Mouse (Mus musculus) embryonic facial prominence, embryonic 14.5 days (tissue): ENCODE data around the gene Fam234a. TPM values are rescaled to one million over a fixed set of nuclear protein-coding genes. Genes with fewer than 3 reads are reported as not detected.

Experiments
- ATAC-seq: fragments of 200-750 bp; cut with Nextera tagmentation; 2 replicates; pipeline ENCODE4 v1.8.0; 2017; ENCODE audit warnings: low read depth, moderate number of reproducible peaks, moderate TSS enrichment
- DNase-seq: peaks from one replicate; pipeline ENCODE4 v3.0.0-alpha.2; 2015; ENCODE audit warnings: low spot score
- H3K27ac ChIP-seq: fragments of 300-500 bp; sonication (generic); replicated peaks from 2 replicates; pipeline ENCODE4 v1.5.1; 2014; ENCODE audit warnings: low read depth, mild to moderate bottlenecking, low read length, moderate library complexity
- H3K27me3 ChIP-seq: fragments of 300-500 bp; sonication (generic); replicated peaks from 2 replicates; pipeline ENCODE4 v1.6.1; 2014; ENCODE audit warnings: low read length; ENCODE audit not compliant: control insufficient read depth, insufficient read depth
- H3K36me3 ChIP-seq: fragments of 300-500 bp; sonication (generic); 2 replicates; pipeline ENCODE4 v1.6.1; 2014; ENCODE audit warnings: low read length, mixed read lengths; ENCODE audit not compliant: control insufficient read depth, insufficient read depth
- H3K4me1 ChIP-seq: fragments of 300-500 bp; sonication (generic); 2 replicates; pipeline ENCODE4 v1.6.1; 2014; ENCODE audit warnings: antibody characterized with exemption, low read length; ENCODE audit not compliant: control insufficient read depth, insufficient read depth
- H3K4me2 ChIP-seq: fragments of 300-500 bp; sonication (generic); 2 replicates; pipeline ENCODE4 v1.6.1; 2014; ENCODE audit warnings: low read depth, mild to moderate bottlenecking, low read length, moderate library complexity, mixed read lengths
- H3K4me3 ChIP-seq: fragments of 300-500 bp; sonication (generic); 2 replicates; pipeline ENCODE4 v1.5.1; 2014; ENCODE audit warnings: low read depth, mild to moderate bottlenecking, low read length
- H3K9ac ChIP-seq: fragments of 300-500 bp; sonication (generic); 2 replicates; pipeline ENCODE4 v1.6.1; 2014; ENCODE audit warnings: low read depth, mild to moderate bottlenecking, low read length, moderate library complexity, mixed read lengths
- H3K9me3 ChIP-seq: fragments of 300-500 bp; sonication (generic); 2 replicates; pipeline ENCODE4 v1.6.1; 2016; ENCODE audit warnings: low read length; ENCODE audit not compliant: control insufficient read depth
- WGBS: fragments of 180-500 bp; shearing (Covaris S2); extraction: QIAGEN DNeasy Blood & Tissue Kit; methylation state at CpG from one replicate; pipeline ENCODE4 v1.1.7; 2014; 5-methylcytosine and 5-hydroxymethylcytosine counted together
- polyA plus RNA-seq: library from polyadenylated mRNA; unstranded; fragments of >200 nt; fragmentation: Nextera tagmentation; extraction: Ambion mirVana; gene quantifications from 2 replicates; pipeline ENCODE4 v1.2.1, GENCODE M21; 2014

The Fam234a gene
- polyA plus RNA-seq, 1 experiment from 2014 or later, result 39.4 TPM

DNA sequence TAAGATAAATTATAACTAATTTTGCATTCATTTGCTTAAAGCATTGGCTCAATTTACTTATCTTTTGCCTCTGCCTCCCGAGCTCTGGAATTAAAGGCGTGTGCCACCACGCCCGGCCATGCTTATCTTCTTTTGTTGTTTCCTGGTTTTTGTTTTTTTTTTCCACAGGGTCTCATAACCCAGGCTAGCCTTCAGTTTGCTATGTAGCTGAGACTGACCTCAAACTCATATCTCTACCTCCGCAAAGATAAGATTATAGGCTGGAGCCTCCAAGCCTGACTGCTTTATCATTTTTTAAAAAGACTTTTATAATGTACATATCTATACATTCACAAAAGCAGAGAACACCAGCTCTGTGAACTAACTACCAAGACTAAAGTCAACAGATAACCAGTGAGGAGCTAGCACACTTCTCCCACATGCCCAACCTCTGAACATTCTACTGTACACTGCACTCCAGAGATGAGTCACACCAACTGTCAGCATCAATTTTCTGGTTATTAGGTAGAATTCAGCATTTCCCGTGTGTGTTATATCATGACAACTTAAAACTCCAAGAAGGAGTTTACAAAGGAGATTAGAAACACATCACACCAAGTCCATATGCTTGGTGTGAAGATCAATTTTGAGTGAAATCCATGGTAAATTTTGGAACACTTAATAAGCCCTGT, 3.8 kb downstream of the Fam234a start:
- no peak for DNase-seq
- Histone ChIP-seq H3K4me2 (no peak overlapping the region), H3K27me3 (no peaks in the 10 kb centered on the region), H3K27ac (no peak overlapping the region), H3K4me3 (no peak overlapping the region), H3K36me3 (no peaks in the 10 kb centered on the region), H3K9me3 (no peaks in the 10 kb centered on the region), H3K4me1 (peaks cover 6% of the 10 kb centered on the region), H3K9ac (no peak overlapping the region)
- no peak for ATAC-seq
- WGBS, result 72% methylated on average over 6 of the region's 6 CpGs

DNA sequence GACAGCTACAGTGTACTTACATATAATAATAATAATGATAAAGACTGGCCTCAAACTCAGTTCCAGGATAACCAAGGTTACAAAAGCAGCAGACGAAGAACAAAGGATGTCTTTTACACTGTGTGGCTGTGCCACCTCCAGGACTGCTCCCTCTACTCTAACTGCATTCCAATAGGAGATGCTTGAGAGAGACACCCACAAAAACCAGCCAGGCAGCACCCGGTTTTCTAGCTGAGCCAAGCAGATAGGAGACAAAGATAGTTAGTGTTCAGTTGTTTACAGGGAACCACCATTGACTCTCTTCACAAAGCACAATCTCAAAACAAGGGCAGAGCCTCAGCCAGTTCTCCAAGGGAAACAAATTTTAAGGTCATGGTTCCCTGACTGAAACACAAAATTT, 4.5 kb downstream of the Fam234a start:
- Histone ChIP-seq H3K36me3 (no peaks in the 10 kb centered on the region), H3K4me1 (peaks cover 6% of the 10 kb centered on the region), H3K9ac (no peak overlapping the region), H3K9me3 (no peaks in the 10 kb centered on the region), H3K27ac (no peak overlapping the region), H3K27me3 (no peaks in the 10 kb centered on the region), H3K4me2 (no peak overlapping the region), H3K4me3 (no peak overlapping the region)
- WGBS, result 59% methylated on average over 2 of the region's 2 CpGs
- ATAC-seq, result no peak
- DNase-seq, result no peak

DNA sequence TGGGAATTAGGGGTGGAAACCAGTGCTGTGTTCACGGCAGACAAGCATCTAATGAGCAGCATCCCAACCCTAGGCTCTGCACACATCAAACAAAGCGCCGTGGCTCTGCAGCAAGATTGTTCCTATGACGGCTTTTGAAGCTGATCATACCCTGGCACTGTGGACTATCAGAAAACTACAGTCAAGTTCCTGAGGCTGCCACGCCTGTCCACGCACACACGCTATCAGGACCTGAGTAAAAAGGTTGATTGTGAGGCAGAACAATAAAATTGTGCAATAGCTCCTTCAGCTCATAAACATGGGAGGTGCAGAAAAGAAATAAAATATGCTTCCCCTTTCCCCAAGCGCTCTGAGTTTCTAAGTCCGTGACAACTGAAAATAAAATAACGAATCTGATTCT, 6.4 kb downstream of the Fam234a start:
- WGBS, result 84% methylated on average over 10 of the region's 10 CpGs
- no peak overlapping the region for H3K27ac ChIP-seq
- H3K36me3 ChIP-seq, result no peaks in the 10 kb centered on the region
- no peaks in the 10 kb centered on the region for H3K27me3 ChIP-seq
- H3K4me1 ChIP-seq, result no peaks in the 10 kb centered on the region
- H3K4me3 ChIP-seq, result no peak overlapping the region
- ATAC-seq, result no peak
- H3K9ac ChIP-seq, result no peak overlapping the region
- no peak overlapping the region for H3K4me2 ChIP-seq
- no peaks in the 10 kb centered on the region for H3K9me3 ChIP-seq
- DNase-seq, result no peak

DNA sequence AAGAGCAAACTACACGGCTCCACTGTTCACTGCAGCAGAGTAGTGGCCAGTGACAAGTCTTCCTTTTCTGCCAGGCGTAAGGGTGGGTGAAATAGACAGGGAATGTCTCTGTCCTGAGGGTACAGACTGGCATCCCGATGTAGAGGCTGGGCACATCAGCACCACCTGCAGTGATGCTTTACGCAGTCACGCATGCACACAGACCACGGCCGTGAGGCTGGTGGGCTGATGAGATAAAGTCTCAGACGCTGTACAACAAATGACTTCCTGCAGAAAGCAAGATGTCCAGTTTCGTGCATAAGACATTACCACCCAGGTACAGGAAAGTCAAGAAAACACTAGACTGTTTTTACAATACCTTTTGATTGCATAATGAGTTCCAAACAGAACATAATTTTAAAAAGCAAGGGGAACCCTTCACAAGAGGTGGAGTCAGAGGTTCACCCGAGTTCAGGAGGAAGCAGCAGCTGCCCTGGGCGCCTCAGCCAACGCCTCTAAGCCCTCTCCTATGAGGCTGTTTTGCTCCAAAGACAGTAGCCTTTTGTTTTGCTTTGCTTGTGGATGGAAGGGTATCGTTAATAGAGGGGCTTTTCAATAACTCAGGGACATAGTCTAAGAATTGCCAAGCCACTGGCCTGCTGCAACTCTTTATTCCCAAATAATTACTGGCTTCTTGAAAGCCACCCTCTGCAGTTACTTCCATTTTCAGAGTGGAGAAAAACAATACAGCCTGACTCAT, 8.8 kb downstream of the Fam234a start:
- Histone ChIP-seq H3K9ac (no peak overlapping the region), H3K27me3 (no peaks in the 10 kb centered on the region), H3K9me3 (no peaks in the 10 kb centered on the region), H3K4me2 (no peak overlapping the region), H3K36me3 (no peaks in the 10 kb centered on the region), H3K27ac (peak overlapping the region; percentile 17; the same call in 1 of the 2 replicates), H3K4me3 (no peak overlapping the region), H3K4me1 (no peaks in the 10 kb centered on the region)
- peak; percentile 27 for DNase-seq
- no peak for ATAC-seq
- WGBS, result 41% methylated on average over 13 of the region's 13 CpGs

DNA sequence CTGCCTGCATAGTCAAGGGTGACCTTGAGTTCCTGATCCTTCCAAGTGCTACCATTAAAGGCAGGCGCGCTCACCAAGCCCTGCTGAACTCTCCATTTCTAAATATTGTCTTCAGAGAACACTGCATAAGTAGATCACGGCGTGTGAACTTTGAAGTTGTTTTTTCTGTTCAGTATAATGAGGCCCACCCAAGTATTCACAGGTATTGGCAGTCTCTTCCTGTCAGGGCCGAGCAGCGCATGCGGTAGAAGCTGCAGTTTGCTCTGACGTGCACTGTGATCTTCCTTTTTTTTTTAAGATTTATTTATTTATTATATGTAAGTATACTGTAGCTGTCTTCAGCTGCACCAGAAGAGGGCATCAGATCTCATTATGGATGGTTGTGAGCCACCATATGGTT, 9.7 kb downstream of the Fam234a start:
- Histone ChIP-seq H3K27ac (no peak overlapping the region), H3K9ac (no peak overlapping the region), H3K4me1 (no peaks in the 10 kb centered on the region), H3K4me2 (no peak overlapping the region), H3K36me3 (no peaks in the 10 kb centered on the region), H3K27me3 (no peaks in the 10 kb centered on the region), H3K9me3 (no peaks in the 10 kb centered on the region), H3K4me3 (no peak overlapping the region)
- no peak for ATAC-seq
- no peak for DNase-seq
- 89% methylated on average over 8 of the region's 8 CpGs for WGBS

DNA sequence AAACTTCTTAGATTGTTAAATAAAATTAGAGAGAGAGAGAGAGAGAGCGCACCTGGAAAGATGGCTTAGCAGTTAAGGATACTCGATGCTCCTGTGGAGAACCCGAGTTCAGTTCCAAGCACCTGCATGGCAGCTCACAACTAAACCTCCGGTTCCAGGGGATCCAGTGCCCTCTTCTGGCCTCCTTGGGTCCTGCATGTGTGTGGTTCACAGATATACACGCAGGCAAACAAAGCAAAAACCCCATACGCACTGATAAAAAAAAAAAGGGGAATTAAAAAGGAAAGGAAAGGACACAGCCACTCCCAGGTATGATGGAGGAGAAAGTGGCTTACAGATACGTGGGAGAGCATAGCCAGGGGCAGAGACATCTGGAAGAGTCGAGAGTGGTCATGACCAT, 11.2 kb downstream of the Fam234a start:
- Histone ChIP-seq H3K4me3 (no peak overlapping the region), H3K4me1 (no peaks in the 10 kb centered on the region), H3K27ac (no peak overlapping the region), H3K9me3 (no peaks in the 10 kb centered on the region), H3K9ac (no peak overlapping the region), H3K27me3 (no peaks in the 10 kb centered on the region), H3K36me3 (no peaks in the 10 kb centered on the region), H3K4me2 (no peak overlapping the region)
- DNase-seq (no peak), ATAC-seq (no peak)
- 72% methylated on average over 8 of the region's 8 CpGs for WGBS

DNA sequence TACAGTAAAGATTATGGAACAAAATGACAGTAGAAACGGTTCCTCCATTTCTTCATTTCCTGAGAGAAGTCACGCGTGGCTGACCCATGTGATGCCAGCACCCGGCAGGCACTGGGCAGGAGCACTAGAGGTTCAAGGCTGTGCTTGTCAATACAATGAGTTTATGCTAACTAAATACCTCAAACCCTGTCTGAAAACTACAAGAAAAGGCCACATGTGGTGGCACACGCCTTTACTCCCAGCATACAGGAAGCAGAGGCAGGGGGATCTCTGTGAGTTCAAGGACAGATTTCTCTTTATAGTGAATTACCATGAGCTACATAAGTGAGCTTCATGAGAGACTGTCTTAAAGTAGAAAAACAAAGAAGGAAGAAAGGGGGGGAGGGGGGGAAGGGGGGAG, 12.9 kb downstream of the Fam234a start:
- no peak for DNase-seq
- no peak overlapping the region for H3K9ac ChIP-seq
- no peak overlapping the region for H3K27ac ChIP-seq
- no peak overlapping the region for H3K4me3 ChIP-seq
- no peaks in the 10 kb centered on the region for H3K36me3 ChIP-seq
- no peaks in the 10 kb centered on the region for H3K4me1 ChIP-seq
- no peaks in the 10 kb centered on the region for H3K27me3 ChIP-seq
- ATAC-seq, result no peak
- no peaks in the 10 kb centered on the region for H3K9me3 ChIP-seq
- 91% methylated on average over 5 of the region's 5 CpGs for WGBS
- H3K4me2 ChIP-seq, result no peak overlapping the region

DNA sequence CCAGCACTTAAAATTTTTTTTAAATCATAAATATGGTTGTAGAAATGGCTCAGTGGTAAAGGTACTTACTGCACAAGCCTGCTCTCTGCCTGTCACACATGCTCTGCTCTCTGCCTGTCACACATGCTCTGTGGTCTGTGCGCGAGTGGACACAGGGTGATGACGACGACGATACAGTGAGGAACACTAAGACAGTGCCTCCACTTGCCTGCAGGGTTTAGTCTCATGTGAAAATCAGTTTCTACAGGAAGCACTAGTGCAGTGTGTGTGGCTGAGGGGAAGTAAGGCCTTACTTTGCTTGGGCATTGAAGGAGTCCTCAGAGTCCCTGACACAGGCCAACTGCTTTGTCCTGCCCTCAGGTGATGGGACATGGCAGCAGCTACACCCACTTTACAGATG, 14.3 kb downstream of the Fam234a start:
- H3K9ac ChIP-seq, result no peak overlapping the region
- H3K27ac ChIP-seq, result no peak overlapping the region
- DNase-seq, result no peak
- no peaks in the 10 kb centered on the region for H3K27me3 ChIP-seq
- ATAC-seq, result no peak
- H3K4me3 ChIP-seq, result no peak overlapping the region
- H3K9me3 ChIP-seq, result no peaks in the 10 kb centered on the region
- H3K4me2 ChIP-seq, result no peak overlapping the region
- no peaks in the 10 kb centered on the region for H3K4me1 ChIP-seq
- no peaks in the 10 kb centered on the region for H3K36me3 ChIP-seq
- WGBS, result 88% methylated on average over 5 of the region's 5 CpGs

DNA sequence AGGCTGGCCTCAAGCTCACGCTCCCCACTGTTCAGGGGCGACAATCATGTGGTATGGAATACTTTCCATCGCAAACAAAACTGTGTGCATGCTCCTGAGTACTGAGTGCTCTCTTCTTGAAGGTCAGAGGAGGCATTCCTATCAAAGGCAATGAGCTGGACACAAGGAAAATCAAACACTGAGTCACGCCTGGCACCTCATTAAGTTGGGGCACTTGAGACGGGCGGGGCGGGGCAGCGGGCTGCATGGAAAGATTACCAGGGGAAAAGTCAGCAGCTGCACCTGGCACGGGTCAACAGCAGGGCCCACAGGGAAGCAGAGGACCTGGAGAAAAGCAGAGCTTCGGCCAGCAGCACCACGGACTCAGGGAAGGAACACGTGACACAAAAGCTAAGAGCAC, 18.9 kb downstream of the Fam234a start:
- no peak for ATAC-seq
- H3K4me2 ChIP-seq, result no peak overlapping the region
- H3K4me3 ChIP-seq, result no peak overlapping the region
- DNase-seq, result no peak
- H3K9me3 ChIP-seq, result no peaks in the 10 kb centered on the region
- 79% methylated on average over 12 of the region's 12 CpGs for WGBS
- no peaks in the 10 kb centered on the region for H3K27me3 ChIP-seq
- H3K9ac ChIP-seq, result no peak overlapping the region
- no peaks in the 10 kb centered on the region for H3K4me1 ChIP-seq
- H3K27ac ChIP-seq, result no peak overlapping the region
- no peaks in the 10 kb centered on the region for H3K36me3 ChIP-seq
